Mouse (Mus musculus) brain, embryonic 18.5 days (tissue): Measurements from ENCODE around the gene Psma7.

Source experiments
- DNase-seq: peaks from one replicate; pipeline ENCODE4 v3.0.0-alpha.2; 2012; ENCODE audit warnings: low read depth, low spot score

Psma7 gene

GRCm38 (mm10) chr2:180042256-180042857 lies at the start of gene Psma7, which contains the start of gene Ss18l1:
Psma7 (minus strand) TSS chr2:180042433.
Ss18l1 (plus strand) TSS chr2:180042509.
- DNase-seq: peak; percentile 82

DNA sequence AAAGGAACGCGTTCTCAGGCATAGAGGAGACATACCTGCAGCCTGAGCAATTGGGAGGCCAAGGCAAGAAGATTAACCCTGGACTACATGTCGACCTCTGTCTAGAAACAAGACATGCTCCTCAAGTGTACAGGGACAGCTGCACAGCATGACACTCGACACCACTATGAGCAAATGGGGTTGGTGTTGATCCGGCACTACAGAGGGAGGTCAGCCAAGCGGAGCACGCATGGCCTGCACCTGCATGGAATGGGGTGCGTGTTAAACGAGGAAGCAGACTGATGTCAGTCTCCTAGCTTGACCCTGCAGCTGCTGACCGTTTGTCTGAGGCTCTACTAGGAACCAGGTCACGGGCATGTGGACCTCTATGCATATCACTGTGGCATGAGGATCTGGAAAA lies 48.1 kb upstream of the Psma7 start:
- DNase-seq: no peak

- no peak for DNase-seq
Measured at GRCm38 (mm10) chr2:180087472-180087871, 45.2 kb upstream of the Psma7 start.

DNA sequence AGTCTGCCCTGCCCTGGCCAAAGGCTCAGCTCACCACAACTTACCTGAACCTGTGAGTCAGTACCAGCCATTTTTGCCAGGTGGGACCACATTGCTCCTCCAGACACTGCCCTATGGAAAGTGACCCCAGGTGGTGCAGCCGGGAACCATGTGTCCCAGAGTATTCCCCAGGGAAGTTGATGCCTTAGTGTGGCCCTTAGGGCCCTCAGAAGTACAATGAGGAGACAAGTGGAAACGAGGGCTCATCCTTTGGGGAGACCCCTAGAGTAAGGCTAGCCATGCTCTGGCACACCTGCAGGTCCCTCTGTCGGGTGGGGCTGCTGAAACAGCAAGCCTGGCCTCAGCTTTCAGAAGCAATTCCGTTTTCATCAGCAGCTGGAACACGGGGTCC lies 44.4 kb upstream of the Psma7 start:
- no peak for DNase-seq

DNA sequence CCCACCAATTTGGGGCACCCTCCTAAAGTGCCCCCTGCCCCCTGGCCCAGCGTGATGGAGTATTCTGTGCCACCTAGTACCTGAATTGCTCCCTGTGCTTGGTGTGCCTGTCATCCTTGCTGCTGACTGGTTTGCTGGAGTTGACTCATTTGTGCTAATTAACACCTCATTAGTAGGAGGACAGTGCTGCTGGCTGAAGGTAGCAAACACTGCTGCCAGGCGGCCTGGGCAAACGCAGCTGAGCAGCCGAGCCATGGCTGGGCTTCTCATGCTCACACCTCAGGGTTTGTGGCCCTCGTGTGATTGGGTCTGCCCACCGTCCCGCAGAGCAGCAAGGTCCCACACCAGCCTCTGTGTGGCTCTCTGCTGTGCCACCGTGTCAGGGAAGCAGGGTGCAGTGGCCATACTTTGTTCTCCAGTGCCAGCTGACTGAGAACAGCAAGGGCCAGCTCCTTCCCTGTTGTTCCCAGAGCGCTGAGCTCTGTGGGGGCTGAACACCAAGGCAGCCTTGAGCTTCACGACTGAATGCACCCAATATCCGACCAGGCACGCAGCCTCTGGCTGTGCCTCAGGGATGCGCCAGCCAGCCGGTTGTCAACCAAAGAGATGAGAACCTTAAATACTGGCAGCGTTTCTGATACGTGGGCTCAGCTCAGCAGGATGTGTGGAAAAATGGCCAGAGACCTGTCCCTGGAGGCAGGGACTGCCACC lies 43.8 kb upstream of the Psma7 start:
- no peak for DNase-seq

- no peak for DNase-seq
Measured at GRCm38 (mm10) chr2:180084565-180084964, 42.3 kb upstream of the Psma7 start.

- no peak for DNase-seq
Measured at GRCm38 (mm10) chr2:180083063-180083462, 40.8 kb upstream of the Psma7 start.

- no peak for DNase-seq
Measured at GRCm38 (mm10) chr2:180080680-180081079, 38.4 kb upstream of the Psma7 start.

- no peak for DNase-seq
Measured at GRCm38 (mm10) chr2:180077622-180078021, 35.4 kb upstream of the Psma7 start.

- no peak for DNase-seq
Measured at GRCm38 (mm10) chr2:180072886-180073285, 30.7 kb upstream of the Psma7 start.

GRCm38 (mm10) chr2:180071671-180072070 lies 29.4 kb upstream of the Psma7 start:
- no peak for DNase-seq

DNA sequence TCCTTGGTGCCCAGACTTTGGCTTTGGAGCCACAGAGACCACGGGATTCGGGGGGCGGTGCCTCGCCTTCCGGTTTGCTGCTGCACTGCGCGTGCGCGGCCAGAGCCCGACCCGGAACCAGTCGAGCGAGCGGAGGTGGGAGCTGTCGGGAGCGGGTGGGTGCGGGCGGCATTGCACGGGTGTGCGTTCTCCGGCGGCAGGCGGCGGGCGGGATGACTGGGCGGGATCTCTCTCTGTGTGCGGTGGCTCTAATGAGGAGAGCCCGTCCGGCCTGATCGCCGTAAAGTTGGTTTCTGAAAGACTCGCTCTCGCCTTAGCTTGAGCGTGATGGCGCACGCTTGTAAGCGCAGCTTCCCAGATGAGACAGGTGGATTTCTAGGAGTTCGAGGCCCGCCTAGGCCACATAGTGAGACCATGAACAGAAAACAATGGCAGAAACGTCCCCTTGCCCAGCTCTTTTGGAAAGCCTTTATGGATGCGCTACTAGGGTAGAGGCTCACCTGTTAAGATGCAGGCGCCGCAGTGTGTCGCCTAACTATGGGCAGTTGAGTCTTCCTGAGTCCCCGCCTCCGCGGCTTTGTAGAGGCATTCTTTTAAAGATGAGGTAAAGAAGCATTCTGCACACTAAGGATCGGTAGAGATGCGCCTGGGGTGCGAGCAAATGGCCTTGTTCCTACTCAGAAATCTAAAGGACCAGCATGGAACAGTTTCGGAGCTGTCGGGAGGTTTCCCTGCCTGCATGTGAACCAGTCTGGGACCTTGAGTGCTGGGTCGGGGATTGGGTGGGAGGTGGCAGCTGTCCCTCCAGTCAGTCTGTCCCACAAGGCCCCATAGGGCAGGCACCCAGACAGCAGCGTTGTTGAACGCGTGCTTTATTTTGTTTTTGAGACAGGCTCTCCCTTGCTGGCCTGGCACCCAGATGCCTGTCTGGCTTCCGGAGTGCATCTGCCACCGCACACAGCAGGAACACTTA lies 28.5 kb upstream of the Psma7 start, which contains the start of gene Mtg2:
Gene Mtg2, plus strand, starts transcription at position 108 of the 973 bp plus-strand sequence.
- peak; percentile 83 for DNase-seq

DNA sequence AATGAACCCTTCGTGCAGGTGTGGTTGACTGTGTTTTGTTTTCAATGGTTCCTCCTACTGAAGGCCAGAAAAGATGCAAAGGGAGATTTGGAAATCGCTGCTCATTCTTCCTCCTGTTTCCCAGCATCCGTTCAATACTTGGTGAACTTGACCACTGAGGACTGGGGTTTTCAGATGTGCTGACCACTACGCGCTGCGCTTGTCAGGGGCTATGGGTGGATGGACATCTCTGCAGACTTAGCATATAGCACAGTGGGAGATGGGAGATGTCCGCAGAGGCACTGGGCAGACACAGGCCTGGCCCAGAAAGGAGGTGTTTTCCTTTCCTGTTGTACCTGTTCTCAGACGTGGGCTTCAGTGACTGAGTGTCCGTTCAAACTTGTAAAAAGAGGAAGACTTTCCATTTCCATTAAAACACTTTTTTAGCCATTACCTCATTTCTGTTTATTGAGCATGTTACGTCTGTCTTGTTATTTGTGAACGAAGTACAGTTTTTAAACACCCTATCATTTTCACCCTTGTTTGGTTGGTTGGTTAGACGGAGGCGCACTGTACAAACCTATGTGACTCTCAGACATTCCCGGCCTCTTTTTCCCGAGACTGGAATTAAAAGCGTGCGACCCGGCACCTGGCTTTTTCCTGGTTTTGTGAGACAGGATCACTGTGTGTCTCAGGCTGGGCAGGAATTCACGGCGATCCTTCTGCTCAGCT lies 27.7 kb upstream of the Psma7 start:
- no peak for DNase-seq

- DNase-seq: no peak
Measured at GRCm38 (mm10) chr2:180063338-180064131, 21.3 kb upstream of the Psma7 start.

DNA sequence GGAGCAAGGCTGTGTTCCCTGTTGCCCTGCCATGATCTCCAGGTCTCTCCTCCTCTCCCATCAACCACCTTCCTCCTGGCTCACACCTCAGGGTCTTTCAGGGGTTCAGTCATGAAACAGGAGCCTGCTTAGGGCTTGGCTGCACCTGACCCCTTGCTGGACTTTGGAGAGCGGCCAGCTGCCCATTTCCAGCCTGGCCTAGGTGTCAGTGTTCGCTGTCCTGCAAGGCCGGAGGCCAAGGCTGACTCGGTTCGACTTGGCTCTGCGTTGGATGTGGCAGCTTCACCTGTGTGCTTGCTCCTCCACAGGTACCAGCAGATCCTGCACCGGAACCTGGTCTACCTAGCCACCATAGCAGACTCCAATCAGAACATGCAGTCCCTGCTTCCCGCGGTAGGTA lies 10.8 kb upstream of the Psma7 start:
- no peak for DNase-seq

DNA sequence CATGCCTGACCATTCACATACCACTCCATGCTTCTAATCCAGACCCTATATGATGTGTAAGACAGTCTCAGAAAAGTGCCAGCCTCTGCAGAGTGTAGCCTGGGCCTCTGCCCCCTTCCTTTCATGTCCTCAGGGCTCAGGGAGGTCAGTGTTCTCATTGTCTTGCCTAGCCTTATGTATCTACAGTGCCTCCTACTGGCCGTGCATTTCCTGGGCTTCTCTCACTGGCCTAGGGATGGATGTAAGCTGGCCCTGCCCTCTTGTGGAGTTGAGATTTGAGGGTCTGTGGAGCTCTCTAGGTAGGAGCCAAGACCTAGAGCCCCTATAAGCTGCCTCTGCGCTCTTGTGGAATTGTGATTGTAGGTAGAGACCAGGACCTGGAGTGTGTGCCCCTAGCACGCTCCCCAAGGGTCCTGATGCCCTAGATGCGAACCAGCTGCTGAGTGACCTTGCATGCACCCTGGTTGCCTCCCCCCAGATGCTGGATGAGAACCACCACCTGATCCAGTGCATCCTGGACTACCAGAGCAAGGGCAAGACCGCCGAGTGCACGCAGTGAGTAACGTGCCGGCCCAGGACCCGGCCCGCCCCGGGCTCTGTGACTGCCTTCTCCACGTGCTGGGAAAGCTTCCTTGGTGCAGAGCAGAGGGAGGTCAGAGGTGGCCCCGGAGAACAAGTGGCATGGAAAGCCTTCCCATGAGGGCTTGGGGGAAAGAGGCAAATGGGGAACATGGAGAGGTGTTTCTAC lies 9.9 kb upstream of the Psma7 start:
- no peak for DNase-seq

- no peak for DNase-seq
Measured at GRCm38 (mm10) chr2:180050986-180051385, 8.8 kb upstream of the Psma7 start.

DNA sequence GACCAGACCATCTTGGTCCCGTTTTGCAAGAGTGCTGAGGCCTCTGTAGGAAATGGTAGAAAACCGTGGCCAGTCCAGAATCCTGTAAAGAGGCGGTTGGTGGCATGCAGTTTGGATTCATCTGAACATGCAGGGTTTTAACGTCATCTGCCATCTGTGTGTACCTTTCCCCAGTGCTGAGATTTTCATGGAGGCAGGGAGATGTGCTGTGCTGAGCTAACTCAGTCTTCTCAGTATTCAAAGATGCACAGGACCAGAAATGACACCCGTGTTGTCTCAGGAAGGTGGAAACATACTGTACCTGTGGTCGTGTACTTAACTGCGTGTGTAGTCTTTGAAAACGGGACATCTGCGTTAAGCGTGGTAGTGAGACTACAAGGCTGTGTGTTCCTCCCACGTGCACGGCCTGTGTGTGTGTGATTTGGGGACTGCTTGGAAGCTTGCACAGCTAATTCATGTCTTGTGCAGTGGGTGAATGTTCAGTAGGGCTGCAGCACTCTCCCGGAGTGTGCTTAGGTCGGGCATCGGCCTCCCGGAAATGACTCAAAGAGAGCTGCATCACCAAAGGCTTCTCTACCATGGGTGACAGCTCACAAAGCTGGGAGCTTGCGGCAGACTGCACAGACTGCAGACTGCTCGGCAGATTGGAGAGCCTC lies 5.9 kb upstream of the Psma7 start:
- no peak for DNase-seq

DNA sequence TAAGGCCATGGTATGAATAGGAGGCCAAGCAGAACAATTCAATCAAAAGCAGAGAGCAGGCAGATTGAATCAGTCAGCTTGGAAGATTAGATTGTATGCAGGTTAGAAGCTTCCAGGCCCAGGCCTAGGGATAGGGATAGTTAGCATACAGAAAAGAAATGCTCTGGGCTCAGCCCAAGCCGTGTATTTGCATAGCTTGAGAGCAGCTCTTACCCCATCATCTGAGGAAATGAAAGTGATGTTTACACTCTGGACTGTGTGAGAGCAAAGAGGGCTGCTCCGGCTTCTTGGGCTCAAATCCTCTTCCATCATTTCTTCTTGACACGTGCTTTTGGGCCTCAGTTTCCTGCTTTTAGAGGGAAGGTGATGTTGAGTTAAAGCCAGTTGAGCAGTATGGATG lies 5.3 kb upstream of the Psma7 start:
- DNase-seq: no peak
